Mouse (Mus musculus) stomach, postnatal 0 days (tissue): ENCODE measurements at regions not wholly inside any gene's neighbourhood (a gene's known extent, or its start where the extent isn't known, plus 50 kb on each side); places are given as distances from the start of the nearest gene placed in this dataset.
"Not testable (repeated sequence)": the region's sequence is repeated elsewhere in the genome, so short reads cannot be mapped to it uniquely, and the experiment has no call there.

ENCODE experiments used
- ATAC-seq: fragments of 200-750 bp; cut with Nextera tagmentation; 2 replicates; pipeline ENCODE4 v1.8.0; 2017; ENCODE audit not compliant: low FRiP score, low TSS enrichment
- DNase-seq: peaks from one replicate; pipeline ENCODE4 v3.0.0-alpha.2; 2016; ENCODE audit warnings: low spot score
- H3K27ac ChIP-seq: fragments of 300-500 bp; sonication (generic); replicated peaks from 2 replicates; pipeline ENCODE4 v1.5.1; 2014; ENCODE audit warnings: mild to moderate bottlenecking, control low read depth
- H3K27me3 ChIP-seq: fragments of 300-500 bp; sonication (generic); 2 replicates; pipeline ENCODE4 v1.6.1; 2014; ENCODE audit warnings: low read length; ENCODE audit not compliant: control insufficient read depth, insufficient read depth
- H3K36me3 ChIP-seq: fragments of 300-500 bp; sonication (generic); 2 replicates; pipeline ENCODE4 v1.6.1; 2014; ENCODE audit warnings: low read length, mixed read lengths; ENCODE audit not compliant: control insufficient read depth, insufficient read depth
- H3K4me1 ChIP-seq: fragments of 300-500 bp; sonication (generic); replicated peaks from 2 replicates; pipeline ENCODE4 v1.6.1; 2014; ENCODE audit warnings: antibody characterized with exemption; ENCODE audit not compliant: control insufficient read depth, insufficient read depth
- H3K4me2 ChIP-seq: fragments of 300-500 bp; sonication (generic); replicated peaks from 2 replicates; pipeline ENCODE4 v1.6.1; 2014; ENCODE audit warnings: low read depth, mild to moderate bottlenecking, control low read depth, moderate library complexity
- H3K4me3 ChIP-seq: fragments of 300-500 bp; sonication (generic); 2 replicates; pipeline ENCODE4 v1.5.1; 2014; ENCODE audit warnings: low read depth, low read length, control low read depth
- H3K9ac ChIP-seq: fragments of 300-500 bp; sonication (generic); 2 replicates; pipeline ENCODE4 v1.6.1; 2014; ENCODE audit warnings: mild to moderate bottlenecking, low read length, control low read depth, mixed read lengths
- H3K9me3 ChIP-seq: fragments of 300-500 bp; sonication (generic); 2 replicates; pipeline ENCODE4 v1.6.1; 2016; ENCODE audit warnings: low read length; ENCODE audit not compliant: control insufficient read depth
- CTCF ChIP-seq: IDR thresholded peaks from 2 replicates; pipeline ENCODE4 v1.5.1; 2016; ENCODE audit warnings: antibody characterized with exemption, low read depth, mild to moderate bottlenecking, moderate library complexity
- EP300 ChIP-seq: optimal IDR thresholded peaks from 2 replicates; pipeline ENCODE3; 2016; ENCODE audit warnings: antibody characterized with exemption
- WGBS: fragments of 180-500 bp; shearing (Covaris S2); extraction: QIAGEN DNeasy Blood & Tissue Kit; methylation state at CpG from one replicate; pipeline ENCODE4 v1.1.7; 2014; 5-methylcytosine and 5-hydroxymethylcytosine counted together

DNA sequence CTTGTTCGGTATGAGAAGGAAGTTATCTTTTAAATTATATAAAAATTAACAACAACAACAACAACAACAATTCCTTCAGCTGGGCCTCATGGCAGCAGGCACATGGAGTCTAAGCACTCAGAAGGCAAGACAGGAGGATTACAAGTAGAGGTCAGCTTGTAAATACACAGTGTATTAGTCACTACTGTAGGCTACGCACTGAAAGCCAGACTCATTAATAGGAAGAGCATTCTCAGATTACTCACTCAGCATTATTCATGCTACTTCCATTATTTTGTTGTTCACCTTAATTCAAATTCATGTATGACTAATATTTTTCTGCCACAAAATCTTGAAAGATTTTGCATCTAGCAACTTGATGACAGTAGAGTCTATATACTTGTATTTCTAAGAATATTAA is 831.6 kb downstream of the Ttll7 start:
- no peak overlapping the region for H3K4me3 ChIP-seq
- DNase-seq (no peak), ATAC-seq (no peak)
- no peak overlapping the region for H3K9ac ChIP-seq
- TF ChIP-seq CTCF, result no peak
- TF ChIP-seq EP300, result no peak
- H3K27ac ChIP-seq, result no peak overlapping the region
- no peak overlapping the region for H3K4me2 ChIP-seq
- no peaks in the 10 kb centered on the region for H3K27me3 ChIP-seq
- no peaks in the 10 kb centered on the region for H3K4me1 ChIP-seq
- H3K9me3 ChIP-seq, result no peaks in the 10 kb centered on the region
- 81% methylated on average over 2 of the region's 2 CpGs for WGBS
- H3K36me3 ChIP-seq, result no peaks in the 10 kb centered on the region

DNA sequence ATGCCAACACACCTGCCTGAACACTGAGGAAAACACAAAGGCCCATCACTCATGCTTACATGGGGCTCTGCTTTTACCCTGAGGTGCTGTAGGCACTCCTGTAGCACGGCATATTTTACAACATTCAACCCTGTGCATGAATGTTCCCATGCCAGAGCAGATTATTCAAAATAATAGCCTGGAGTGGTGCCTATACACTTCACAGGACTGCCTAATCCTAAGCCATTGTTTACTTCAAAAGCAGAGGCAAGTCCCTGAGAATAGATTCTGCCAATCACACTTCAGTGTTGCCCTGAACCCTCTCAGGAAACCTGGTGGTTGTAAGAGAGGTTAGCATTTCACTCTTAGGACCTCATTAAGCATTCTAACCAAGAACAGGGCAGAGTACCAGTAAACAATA is 828.1 kb downstream of the Ttll7 start:
- Histone ChIP-seq H3K9ac (no peak overlapping the region), H3K4me2 (no peak overlapping the region), H3K4me1 (no peaks in the 10 kb centered on the region), H3K27ac (no peak overlapping the region), H3K9me3 (no peaks in the 10 kb centered on the region), H3K27me3 (no peaks in the 10 kb centered on the region), H3K4me3 (no peak overlapping the region), H3K36me3 (no peaks in the 10 kb centered on the region)
- TF ChIP-seq EP300 (no peak), CTCF (no peak)
- WGBS, result 53% methylated on average over 1 of the region's 1 CpGs
- DNase-seq (no peak), ATAC-seq (no peak)

DNA sequence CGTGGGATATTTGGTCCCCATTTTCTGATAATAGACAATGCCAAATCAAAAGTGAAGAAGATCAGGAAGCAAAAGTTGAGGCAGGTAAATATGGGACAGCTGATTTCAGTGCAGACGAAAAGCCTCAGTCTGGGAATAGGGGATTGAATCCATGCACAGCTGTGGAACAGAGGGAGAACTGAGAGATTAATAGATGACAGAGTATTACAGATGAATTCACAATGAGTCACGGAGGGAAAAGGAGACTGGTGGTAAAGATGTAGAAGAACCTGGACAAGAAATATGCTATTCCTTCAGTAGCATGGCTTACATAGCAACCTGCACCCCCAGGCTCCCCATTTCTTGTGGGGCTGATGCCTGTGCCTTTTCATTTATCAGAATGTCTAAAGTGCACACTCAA is 810.4 kb downstream of the Ttll7 start:
- DNase-seq, result no peak
- no peak for TF ChIP-seq EP300
- no peak for TF ChIP-seq CTCF

DNA sequence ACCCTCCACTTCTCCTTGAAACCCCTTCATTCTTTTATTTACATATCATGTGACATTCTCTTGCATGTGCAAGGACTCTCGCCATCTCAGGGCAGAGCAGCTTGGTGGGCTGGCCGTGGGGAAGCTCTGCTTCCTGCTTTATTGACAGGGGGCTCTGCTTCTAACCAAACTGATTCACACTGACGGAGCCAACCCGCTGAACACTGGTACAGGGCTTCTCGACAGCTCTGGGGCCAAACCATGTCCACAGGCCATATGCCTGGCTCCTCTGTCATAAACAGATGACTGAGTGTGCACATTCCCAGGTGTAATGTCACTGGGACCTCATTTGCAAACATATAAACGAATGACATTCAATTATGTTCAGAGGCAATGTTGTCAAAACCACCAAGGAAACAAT is 800.7 kb downstream of the Ttll7 start:
- 45% methylated on average over 6 of the region's 6 CpGs for WGBS
- Histone ChIP-seq H3K4me2 (no peak overlapping the region), H3K27me3 (no peaks in the 10 kb centered on the region), H3K4me3 (no peak overlapping the region), H3K4me1 (no peaks in the 10 kb centered on the region), H3K9me3 (no peaks in the 10 kb centered on the region), H3K9ac (no peak overlapping the region), H3K36me3 (no peaks in the 10 kb centered on the region), H3K27ac (no peak overlapping the region)
- ATAC-seq, result no peak
- TF ChIP-seq EP300, result no peak
- TF ChIP-seq CTCF, result no peak
- no peak for DNase-seq

More for the DNA sequence above, 810.4 kb downstream of the Ttll7 start:
- H3K4me1 ChIP-seq, result no peaks in the 10 kb centered on the region
- H3K27ac ChIP-seq, result no peak overlapping the region
- no peak overlapping the region for H3K4me2 ChIP-seq
- no peaks in the 10 kb centered on the region for H3K27me3 ChIP-seq
- no peak overlapping the region for H3K4me3 ChIP-seq
- no peaks in the 10 kb centered on the region for H3K36me3 ChIP-seq
- ATAC-seq, result no peak
- no peaks in the 10 kb centered on the region for H3K9me3 ChIP-seq
- 62% methylated on average over 3 of the region's 3 CpGs for WGBS
- no peak overlapping the region for H3K9ac ChIP-seq

DNA sequence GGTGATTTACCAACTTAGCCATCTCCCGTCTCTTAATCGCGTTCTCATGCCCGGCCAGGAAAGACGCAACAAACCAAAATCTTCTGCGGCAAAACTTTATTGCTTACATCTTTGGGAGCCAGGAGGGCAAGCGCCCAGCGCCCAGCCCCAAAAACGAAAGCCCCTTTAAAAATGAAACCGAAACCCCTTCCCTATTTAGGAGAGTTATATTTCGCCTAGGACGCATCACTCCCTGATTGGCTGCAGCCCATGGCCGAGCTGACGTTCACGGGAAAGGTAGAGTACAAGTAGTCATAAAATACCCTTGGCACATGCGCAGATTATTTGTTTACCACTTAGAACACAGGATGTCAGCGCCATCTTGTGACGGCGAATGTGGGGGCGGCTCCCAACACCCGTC is 783.3 kb downstream of the Ttll7 start:
- H3K9me3 ChIP-seq, H3K4me2 ChIP-seq, DNase-seq, H3K9ac ChIP-seq, H3K4me1 ChIP-seq, H3K4me3 ChIP-seq, H3K36me3 ChIP-seq, H3K27me3 ChIP-seq, ATAC-seq, H3K27ac ChIP-seq: not testable (repeated sequence)
- WGBS, result 95% methylated on average over 17 of the region's 21 CpGs

DNA sequence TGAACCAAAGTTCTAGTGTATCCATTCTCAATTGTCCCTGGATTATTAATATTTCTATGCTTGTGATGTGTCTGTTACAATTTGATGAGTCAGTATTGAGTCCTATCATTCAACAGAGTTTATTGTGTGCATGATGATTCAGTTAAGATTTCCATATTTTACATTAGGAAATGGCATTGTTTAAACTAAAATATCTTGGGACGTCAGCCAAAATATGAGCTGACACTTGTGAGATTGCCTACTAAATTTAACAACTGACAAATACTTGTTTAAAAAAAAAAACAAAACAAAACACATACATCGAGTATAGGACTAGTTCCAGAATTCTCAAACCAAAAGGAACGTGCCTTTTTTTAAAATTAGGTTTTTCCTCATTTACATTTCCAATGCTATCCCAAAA is 779.0 kb downstream of the Ttll7 start:
- Histone ChIP-seq H3K4me3 (no peak overlapping the region), H3K9me3 (no peaks in the 10 kb centered on the region), H3K36me3 (no peaks in the 10 kb centered on the region), H3K4me1 (no peaks in the 10 kb centered on the region), H3K27ac (no peak overlapping the region), H3K27me3 (no peaks in the 10 kb centered on the region), H3K9ac (no peak overlapping the region), H3K4me2 (no peak overlapping the region)
- WGBS, result 57% methylated on average over 3 of the region's 3 CpGs
- TF ChIP-seq EP300 (no peak), CTCF (no peak)
- ATAC-seq, result no peak
- no peak for DNase-seq
